Mouse (Mus musculus) gastrocnemius, postnatal 4 days (tissue): ENCODE data around the gene Kcnk10. TPM values are rescaled to one million over a fixed set of nuclear protein-coding genes. Genes with fewer than 3 reads are reported as not detected.

Experiments
- DNase-seq, 2 experiments: peaks; one replicate each; pipeline ENCODE4 v3.0.0; 2021 to 2022; ENCODE audit warnings: low spot score in 2 of 2, mixed read lengths in 2 of 2
- total RNA-seq, 2 experiments: library from RNA; stranded (reverse); gene quantifications; 2 replicates each; pipeline ENCODE4 v1.2.3; 2021

The Kcnk10 gene
- total RNA-seq, 2 experiments from 2014 or later: 0.18 to 0.25 TPM

DNA sequence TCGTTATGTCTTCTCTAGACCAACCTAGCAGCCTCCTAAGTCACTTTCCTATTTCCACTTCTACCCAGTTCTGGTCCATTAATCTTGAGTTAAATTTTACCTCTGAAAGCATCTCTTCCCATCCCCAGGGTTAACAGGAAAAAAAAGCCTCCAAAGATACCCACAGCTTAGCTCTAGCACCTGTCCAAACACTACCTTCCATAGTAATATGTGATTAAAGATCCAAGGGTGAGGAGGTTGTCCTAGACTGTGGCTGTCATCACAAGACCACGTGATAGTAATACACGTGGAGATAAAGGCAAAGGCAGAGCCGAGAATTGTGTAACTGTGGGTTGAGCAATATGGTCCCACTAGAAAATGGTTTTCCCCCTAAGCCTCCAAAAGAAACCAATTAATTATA lies 56.8 kb downstream of the Kcnk10 start:
- DNase-seq: no peak

GRCm38 (mm10) chr12:98520568-98520931 lies 57.6 kb downstream of the Kcnk10 start:
- no peak for DNase-seq

DNA sequence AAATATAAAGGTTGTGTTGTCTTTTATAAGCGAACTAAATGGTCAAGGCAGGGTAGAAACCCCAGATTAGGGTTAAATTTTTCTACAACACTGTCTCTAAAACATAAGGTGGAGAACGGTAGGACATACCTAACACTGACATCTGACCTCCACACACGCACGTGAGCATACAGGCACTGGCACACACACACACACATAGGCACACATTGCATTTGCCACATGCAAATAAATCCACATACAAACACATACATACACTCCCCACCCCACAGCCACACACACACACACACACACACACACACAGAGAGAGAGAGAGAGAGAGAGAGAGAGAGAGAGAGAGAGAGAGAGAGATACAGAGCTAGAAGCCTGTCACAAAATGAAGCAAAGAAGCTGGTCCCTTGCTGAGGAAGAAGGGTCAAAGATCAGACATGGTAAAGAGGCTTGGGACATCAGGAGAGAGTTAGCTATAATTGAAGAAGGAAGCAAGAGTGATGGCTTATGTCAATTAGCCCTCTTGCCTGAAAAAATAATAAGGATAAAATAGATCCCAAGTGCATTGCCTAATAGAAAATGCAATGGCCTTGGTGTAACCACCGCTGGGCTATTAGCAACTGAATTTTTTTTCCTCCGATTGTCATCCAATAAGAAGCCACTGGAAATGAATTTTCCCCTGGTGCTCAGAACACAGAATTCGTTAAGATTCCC lies 58.1 kb downstream of the Kcnk10 start:
- DNase-seq: no peak

DNA sequence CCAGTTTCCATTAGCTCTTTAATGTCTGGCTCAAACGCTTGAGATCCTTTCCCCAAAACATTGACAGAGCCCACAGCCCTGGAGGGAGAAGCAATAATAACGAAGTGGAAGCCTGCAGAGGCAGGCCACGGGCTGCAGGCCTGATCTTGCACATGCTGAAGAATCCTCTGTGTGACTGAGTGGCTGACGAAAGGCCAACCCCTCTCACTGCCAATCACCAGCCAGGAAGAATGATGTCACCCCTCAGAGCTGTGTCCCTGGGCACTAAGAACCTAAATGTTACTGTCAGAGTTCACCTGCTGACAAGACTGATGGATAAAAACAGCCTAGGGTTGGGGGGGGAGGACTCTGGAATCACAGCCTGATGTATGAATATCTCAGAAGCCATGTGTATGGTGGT lies 72.5 kb downstream of the Kcnk10 start:
- no peak for DNase-seq

- no peak for DNase-seq
Observed at GRCm38 (mm10) chr12:98501528-98502280, 76.4 kb downstream of the Kcnk10 start.

- DNase-seq: no peak
Observed at GRCm38 (mm10) chr12:98501045-98501444, 77.1 kb downstream of the Kcnk10 start.

DNA sequence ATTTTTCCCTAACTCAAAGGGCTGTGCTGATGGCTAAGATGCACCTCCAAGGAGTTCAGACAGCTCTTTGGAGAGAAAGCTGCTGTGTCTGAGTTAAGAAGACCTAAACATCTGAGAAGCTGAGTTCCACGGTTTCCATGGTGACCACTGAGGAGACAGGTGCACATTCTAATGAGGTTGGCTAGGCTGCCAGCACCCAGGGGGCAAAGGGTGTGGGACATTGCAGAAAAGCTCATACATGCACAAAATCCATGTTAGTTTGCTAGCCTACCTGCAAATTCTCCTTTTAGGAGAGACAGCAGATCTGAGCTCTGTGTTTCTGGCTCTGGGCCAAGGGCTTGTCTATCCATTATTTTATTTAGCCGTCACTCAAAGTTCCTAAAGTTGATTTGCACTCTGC lies 96.7 kb downstream of the Kcnk10 start:
- DNase-seq: no peak

DNA sequence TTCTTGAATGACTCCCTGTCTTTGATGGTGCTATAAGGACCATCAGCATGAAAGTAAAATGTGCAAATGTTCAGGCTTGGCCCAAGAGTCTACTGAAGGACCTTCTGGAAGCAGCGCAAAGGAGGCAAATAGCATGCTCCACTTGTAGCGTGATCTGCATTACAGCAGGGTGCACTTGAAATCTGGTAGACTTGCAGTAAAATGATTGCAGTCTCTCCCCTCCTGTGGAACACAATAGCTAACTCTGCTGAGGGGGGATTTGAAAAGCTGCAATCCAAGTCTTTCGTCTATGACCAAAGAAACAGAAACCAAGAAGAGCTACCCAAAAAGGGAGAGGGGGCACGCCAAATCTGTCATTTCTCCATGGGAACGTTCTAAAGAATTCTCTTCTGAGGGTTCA lies 97.1 kb downstream of the Kcnk10 start:
- DNase-seq: no peak

DNA sequence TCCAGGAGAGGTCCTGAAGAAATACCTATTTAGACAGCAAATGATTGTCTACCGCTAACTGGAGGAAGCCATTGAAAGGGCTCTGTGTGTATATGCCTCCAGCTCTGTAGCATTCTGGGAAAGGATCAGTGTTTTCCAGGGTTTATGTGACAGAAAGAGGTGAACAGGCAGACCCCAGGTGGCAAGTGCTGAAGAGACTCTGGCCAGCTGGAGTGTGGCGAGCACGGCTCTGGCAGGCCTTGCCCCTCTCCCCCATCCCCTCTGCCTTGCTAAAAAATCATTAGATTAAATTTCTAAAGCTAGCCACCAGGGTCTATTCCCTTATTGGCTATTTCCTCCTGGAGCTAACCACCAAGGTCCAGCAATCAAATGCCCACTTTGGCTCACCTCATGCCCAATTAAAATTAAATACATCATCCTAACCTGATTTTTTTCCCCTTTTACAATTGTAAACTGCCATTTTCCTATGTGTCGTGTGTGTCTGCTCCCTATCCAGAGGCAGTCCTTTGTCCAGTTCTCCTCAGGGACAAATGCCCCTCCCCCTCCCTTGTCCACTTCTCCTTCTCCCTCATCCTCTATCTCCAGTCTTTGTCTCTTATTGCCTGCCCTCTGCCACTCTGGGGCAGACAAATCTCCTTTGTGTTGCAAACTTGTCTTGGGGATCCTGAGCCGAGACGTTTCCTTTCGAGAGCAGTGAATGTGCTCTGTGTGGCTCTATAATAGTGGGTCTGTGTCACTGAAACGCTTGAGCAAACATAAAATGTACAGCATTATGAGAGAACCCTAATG lies 100.2 kb downstream of the Kcnk10 start:
- no peak for DNase-seq

DNA sequence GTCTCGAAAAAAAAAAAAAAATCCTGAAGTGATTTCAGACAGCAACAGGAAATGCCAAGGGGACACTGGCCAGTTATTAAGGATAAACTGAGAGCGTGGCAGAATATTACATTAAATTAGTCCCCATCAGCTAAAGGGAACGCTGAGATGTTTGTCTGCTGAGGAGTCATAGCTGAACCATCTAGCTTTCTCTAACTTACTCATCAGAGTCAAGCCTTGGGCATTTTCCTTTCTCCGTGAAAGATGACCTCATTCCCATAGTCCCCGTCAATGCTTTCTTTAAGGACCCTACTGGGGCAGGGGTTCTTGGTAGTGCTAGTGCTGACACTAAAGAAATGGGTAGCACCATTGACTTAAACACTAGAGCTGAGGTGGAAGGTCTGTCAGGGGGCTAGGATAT lies 106.9 kb downstream of the Kcnk10 start:
- no peak for DNase-seq

- no peak for DNase-seq
Observed at GRCm38 (mm10) chr12:98470097-98470496, 108.0 kb downstream of the Kcnk10 start.

- DNase-seq: no peak
Observed at GRCm38 (mm10) chr12:98467793-98468192, 110.3 kb downstream of the Kcnk10 start.

DNA sequence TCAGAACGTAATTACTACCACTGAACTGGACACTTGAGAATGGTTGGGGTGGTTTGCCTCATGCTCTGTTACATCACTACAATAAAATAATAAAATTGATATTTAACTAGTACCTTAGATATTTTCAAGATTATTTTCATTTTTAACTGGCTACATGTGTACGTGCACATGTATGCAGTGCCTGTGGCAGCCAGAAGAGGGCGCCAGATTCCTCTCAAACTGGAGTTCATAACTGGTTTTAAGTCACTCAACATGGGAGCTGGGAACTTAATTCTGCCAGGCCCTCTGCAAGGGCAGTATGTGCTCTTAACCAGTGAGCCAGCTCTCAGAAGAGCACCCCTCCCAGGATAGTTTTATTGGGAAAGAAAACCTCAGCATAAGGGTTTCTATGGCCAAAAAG lies 118.2 kb downstream of the Kcnk10 start:
- DNase-seq: no peak

GRCm38 (mm10) chr12:98458944-98459343 lies 119.2 kb downstream of the Kcnk10 start:
- DNase-seq: no peak

DNA sequence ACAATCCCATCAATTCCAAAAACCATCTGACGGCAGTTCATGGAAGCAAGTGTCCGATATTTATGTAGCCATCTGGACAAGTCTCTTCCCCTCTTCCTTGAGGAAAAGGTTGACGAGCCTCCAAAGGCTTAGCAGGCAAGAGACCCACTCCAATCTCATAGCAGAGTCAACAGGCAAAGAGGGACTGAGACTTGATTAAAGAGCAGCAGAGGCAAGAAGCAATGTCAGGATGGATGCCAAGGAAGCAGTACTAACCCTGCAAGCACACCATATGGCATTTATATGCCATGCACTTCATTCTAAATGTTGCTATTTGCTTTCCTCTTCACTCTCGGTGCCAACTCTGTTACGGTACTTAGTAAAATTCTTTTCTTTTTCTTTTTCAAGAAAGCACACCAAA lies 119.6 kb downstream of the Kcnk10 start:
- DNase-seq: no peak

DNA sequence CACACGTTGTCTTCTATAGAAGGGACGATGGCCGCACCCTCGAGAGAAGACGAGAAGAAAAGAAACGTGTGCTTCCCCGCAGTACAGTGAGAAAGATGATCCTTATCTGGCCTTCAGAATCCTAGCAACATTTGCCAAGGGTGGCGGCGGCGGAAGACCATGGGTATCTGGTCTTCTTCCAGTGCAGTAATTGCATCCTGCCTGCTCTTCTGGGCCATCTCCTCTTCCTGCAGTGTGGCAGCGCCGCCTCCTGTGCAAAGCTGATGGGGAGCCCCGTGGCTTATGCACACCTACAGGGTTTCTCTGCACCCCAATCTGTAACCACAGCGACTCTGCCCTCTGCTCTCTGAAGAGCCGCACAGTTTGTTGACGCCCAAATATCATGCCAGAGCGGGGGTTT lies 124.9 kb downstream of the Kcnk10 start:
- no peak for DNase-seq

DNA sequence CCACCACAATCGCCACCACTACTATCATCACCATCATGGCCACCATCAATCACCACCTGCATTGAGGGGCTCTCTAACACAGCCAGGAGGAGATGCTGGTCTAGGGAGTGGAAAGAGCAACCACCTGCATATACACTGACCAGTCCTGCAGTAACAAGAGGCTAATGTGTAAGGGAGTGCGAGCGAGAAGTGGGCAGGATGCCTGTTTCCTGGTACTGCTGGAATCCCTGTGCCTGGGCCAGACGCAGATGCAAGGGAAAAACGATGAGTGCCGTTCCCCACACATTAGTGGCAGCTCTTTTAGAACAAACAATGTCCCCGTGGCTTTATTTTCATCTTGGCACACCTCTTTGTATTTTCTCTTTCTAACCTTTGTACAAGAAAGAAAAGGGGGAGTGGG lies 125.5 kb downstream of the Kcnk10 start:
- DNase-seq: no peak

DNA sequence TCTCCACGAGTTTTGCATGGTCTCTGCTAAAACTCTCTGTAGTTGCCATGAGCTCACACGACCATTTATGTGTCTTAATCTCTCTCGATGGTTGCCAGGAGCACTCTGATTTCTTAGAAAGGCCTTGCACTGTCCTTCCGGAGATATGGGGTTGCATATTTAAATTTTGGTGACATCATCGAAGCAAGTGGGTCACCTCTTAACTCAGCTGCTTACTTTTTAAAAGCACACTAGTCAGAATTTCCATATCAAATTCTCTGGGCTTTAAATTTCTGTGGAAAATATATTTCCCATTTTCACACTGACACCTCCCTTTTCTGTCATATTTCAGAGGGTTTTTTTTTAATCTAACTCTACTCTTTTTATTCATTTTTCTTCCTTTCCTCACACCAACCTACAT lies 132.5 kb downstream of the Kcnk10 start:
- DNase-seq: no peak

DNA sequence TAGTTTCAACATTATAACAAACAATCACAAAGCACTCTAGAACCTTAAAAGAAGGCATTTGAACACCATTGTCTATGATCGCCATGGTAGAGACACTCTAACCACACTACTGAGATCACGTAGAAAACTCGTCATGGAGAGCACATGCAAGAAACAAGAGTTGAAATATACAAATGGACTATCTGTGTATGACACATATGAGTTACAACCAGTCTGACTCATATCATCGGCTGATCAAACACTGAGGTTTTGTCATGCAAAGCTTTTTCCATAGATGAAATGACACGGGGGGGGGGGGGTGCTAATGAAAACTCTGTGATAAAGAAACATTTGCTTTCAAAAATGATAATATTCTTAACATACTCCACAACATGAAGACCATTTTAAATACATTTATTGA lies 133.2 kb downstream of the Kcnk10 start:
- DNase-seq: no peak

GRCm38 (mm10) chr12:98443754-98444153 lies 134.4 kb downstream of the Kcnk10 start:
- DNase-seq: no peak

- DNase-seq: no peak
Observed at GRCm38 (mm10) chr12:98438080-98438479, 140.0 kb downstream of the Kcnk10 start.

DNA sequence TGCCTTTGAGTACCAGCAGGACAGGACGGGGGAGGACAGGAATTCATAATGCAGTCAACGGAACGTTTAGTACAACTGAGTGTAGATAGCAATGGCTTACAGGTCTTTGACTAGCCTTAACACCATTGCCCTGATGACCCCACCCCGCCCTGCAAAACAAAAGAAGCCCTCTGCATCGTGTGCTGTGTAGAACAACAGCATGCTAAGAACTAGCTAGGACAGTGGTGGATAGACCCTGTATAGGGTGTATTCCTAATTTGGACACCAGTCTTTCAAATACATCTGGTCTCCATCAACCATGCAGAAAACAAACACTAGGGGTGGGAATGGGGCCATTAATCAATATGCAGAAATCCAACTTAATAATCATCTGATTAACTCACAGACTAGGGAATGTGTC lies 147.4 kb downstream of the Kcnk10 start:
- DNase-seq: no peak
